Mouse (Mus musculus) kidney, embryonic 15.5 days (tissue): ENCODE results near the gene Pagr1b. TPM values are rescaled to one million over a fixed set of nuclear protein-coding genes. Genes with fewer than 3 reads are reported as not detected.

Experiments
- ATAC-seq: fragments of 200-750 bp; cut with Nextera tagmentation; replicated peaks from 2 replicates; pipeline ENCODE4 v1.8.0; 2017; ENCODE audit warnings: moderate TSS enrichment; ENCODE audit not compliant: low FRiP score
- H3K27ac ChIP-seq: fragments of 300-500 bp; sonication (generic); 2 replicates; pipeline ENCODE4 v1.5.1; 2015; ENCODE audit warnings: mild to moderate bottlenecking, inconsistent platforms
- H3K27me3 ChIP-seq: fragments of 300-500 bp; sonication (generic); 2 replicates; pipeline ENCODE4 v1.6.1; 2015; ENCODE audit warnings: inconsistent platforms
- H3K36me3 ChIP-seq: fragments of 300-500 bp; sonication (generic); 2 replicates; pipeline ENCODE4 v1.6.1; 2015; ENCODE audit warnings: inconsistent platforms
- H3K4me1 ChIP-seq: fragments of 300-500 bp; sonication (generic); 2 replicates; pipeline ENCODE4 v1.6.1; 2015; ENCODE audit warnings: inconsistent platforms
- H3K4me2 ChIP-seq: fragments of 300-500 bp; sonication (generic); 2 replicates; pipeline ENCODE4 v1.6.1; 2015; ENCODE audit warnings: moderate library complexity, mild to moderate bottlenecking, inconsistent platforms
- H3K4me3 ChIP-seq: fragments of 300-500 bp; sonication (generic); replicated peaks from 2 replicates; pipeline ENCODE4 v1.5.1; 2015; ENCODE audit warnings: mild to moderate bottlenecking, inconsistent platforms
- H3K9ac ChIP-seq: fragments of 300-500 bp; sonication (generic); 2 replicates; pipeline ENCODE4 v1.6.1; 2015; ENCODE audit warnings: mild to moderate bottlenecking, inconsistent platforms
- H3K9me3 ChIP-seq: fragments of 300-500 bp; sonication (generic); replicated peaks from 2 replicates; pipeline ENCODE4 v1.6.1; 2016; ENCODE audit warnings: inconsistent platforms
- WGBS: fragments of 180-500 bp; shearing (Covaris S2); methylation state at CpG from one replicate; pipeline ENCODE4 v1.1.7; 2015; ENCODE audit warnings: mixed read lengths; 5-methylcytosine and 5-hydroxymethylcytosine counted together
- polyA plus RNA-seq: library from polyadenylated mRNA; unstranded; fragments of >200 nt; fragmentation: Nextera tagmentation; extraction: Ambion mirVana; gene quantifications from 2 replicates; pipeline ENCODE4 v1.2.1, GENCODE M21; 2015

Gene Pagr1b
- polyA plus RNA-seq, 1 experiment from 2014 or later, result not detected

DNA sequence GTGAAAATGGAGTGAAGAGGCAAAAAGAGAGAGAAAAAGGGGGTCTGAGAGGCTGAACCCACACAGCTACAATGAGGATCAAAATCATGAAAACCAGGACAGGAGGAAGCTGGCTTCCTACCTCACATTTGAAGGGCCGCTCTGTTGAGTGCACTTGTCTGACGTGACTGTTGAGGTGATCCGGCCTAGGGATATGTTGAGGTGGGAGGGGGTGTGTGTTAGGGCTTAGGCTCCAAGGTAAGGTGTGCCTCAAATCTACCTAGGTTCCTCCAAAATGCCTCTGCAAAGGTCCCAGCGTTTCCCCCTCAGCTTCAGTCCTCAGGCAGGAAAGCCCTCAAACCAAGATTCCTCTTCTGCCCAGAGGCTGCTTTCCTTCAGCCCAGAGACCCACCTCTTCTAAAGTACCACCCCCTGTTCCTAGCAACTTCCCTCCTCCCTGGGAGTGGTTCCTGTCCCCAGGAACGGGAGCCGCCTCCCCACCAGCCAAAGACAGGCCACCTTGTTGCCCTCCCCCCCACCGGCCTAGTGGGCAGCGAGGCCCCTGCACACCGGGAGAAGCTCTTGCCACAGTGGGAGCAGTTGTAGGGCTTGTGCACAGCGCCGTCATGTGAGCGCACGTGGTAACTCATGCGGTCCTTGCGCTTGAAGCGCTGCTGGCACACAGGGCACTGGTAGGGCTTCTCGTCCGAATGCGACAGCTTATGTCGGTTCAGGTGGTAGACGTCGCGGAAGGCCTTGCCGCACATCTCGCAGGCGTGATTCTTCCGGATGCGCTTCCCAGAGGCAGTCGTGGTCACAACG, 8.7 kb upstream of the Pagr1b start:
- Histone ChIP-seq H3K9me3 (no peaks in the 10 kb centered on the region), H3K36me3 (peaks cover 53% of the 10 kb centered on the region), H3K4me3 (peak overlapping the region; percentile 77), H3K9ac (peak overlapping the region; percentile 97), H3K4me2 (peak overlapping the region; percentile 92), H3K4me1 (peaks cover 64% of the 10 kb centered on the region), H3K27me3 (no peaks in the 10 kb centered on the region), H3K27ac (peak overlapping the region; percentile 99)
- ATAC-seq, result peak; percentile 20
- WGBS, result under 1% methylated on average over 30 of the region's 30 CpGs

DNA sequence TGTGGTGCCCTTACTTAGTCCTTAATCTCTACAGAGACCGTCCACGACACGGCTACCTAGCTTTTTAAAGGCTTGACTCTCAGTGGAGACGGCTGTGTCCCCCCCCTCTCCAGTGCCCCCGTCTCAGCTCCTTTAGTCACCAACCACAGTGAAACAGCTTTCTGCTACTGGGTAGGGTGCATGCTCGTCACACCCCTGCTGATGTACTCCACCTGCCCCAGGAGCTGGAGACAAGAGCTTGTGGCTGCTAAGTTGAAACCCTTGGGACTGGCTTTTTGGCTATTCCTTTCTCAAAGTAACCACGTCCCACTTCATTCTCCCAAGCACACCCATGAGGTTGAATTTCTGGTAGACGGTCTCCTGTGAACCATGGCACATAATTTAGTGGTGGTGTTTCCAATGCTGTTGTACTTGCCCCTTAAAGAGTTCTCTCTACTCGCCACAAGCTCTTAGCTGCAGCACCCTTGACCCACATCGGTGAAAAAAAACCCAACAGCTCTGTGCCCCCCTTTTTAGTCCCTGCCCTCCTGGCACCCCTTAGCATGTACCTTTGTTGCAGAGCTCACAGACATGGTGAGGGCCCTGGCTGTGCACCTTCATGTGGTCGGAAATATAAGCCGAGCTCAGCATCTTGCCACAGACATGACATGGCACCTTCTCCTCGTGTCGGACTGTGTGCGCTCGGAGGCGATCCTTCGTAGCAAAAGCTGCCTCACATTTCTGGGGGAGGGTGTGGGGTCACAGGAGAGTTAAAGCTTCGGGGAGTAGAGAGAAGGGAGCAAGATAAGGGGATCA, 7.8 kb upstream of the Pagr1b start:
- H3K9ac ChIP-seq, result peak overlapping the region; percentile 97
- WGBS, result 22% methylated on average over 19 of the region's 19 CpGs
- no peaks in the 10 kb centered on the region for H3K27me3 ChIP-seq
- H3K4me3 ChIP-seq, result peak overlapping the region; percentile 77
- no peak for ATAC-seq
- peaks cover 44% of the 10 kb centered on the region for H3K36me3 ChIP-seq
- peak overlapping the region; percentile 92 for H3K4me2 ChIP-seq
- H3K4me1 ChIP-seq, result peaks cover 73% of the 10 kb centered on the region
- peak overlapping the region; percentile 99 for H3K27ac ChIP-seq
- H3K9me3 ChIP-seq, result no peaks in the 10 kb centered on the region

DNA sequence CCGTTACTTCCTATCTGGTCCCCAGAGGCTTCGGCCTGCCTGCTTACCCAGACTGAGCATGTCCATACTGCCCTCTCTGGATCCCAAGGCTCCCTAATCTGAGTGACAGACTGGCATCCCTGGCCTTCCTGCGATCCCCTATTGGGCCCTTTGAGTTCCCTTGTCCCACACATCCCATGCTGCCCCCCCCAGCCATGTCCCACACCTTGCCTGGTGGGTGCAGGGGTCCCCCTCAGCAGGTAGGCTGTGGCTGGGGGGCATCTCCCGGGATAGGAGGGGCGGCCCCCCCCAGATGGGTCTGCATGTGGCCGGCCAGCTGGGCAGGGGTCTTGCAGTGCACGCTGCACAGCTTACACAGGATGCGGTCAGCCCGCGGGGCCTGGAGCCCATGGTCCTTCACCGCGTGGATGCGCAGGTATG, 7.0 kb upstream of the Pagr1b start:
- H3K9ac ChIP-seq, result peak overlapping the region; percentile 97
- no peak for ATAC-seq
- H3K4me2 ChIP-seq, result peak overlapping the region; percentile 92
- peaks cover 75% of the 10 kb centered on the region for H3K4me1 ChIP-seq
- 77% methylated on average over 13 of the region's 13 CpGs for WGBS
- H3K9me3 ChIP-seq, result no peaks in the 10 kb centered on the region
- peaks cover 36% of the 10 kb centered on the region for H3K36me3 ChIP-seq
- H3K4me3 ChIP-seq, result peak overlapping the region; percentile 77
- H3K27ac ChIP-seq, result peak overlapping the region; percentile 99
- no peaks in the 10 kb centered on the region for H3K27me3 ChIP-seq

GRCm38 (mm10) chr7:127022528-127023271, 6.4 kb upstream of the Pagr1b start:
- Histone ChIP-seq H3K36me3 (peaks cover 32% of the 10 kb centered on the region), H3K9me3 (no peaks in the 10 kb centered on the region), H3K27ac (peak overlapping the region; percentile 99), H3K4me2 (peak overlapping the region; percentile 92), H3K27me3 (no peaks in the 10 kb centered on the region), H3K9ac (peak overlapping the region; percentile 97; the same call in 1 of the 2 replicates), H3K4me3 (peak overlapping the region; percentile 77; the same call in 1 of the 2 replicates), H3K4me1 (peaks cover 75% of the 10 kb centered on the region)
- WGBS, result 77% methylated on average over 7 of the region's 7 CpGs
- ATAC-seq, result no peak

- no peaks in the 10 kb centered on the region for H3K27me3 ChIP-seq
- H3K36me3 ChIP-seq, result peaks cover 32% of the 10 kb centered on the region
- H3K4me3 ChIP-seq, result peak overlapping the region; percentile 54
- H3K9me3 ChIP-seq, result no peaks in the 10 kb centered on the region
- peak overlapping the region; percentile 99 for H3K27ac ChIP-seq
- H3K4me1 ChIP-seq, result peaks cover 75% of the 10 kb centered on the region
- no peak for ATAC-seq
- H3K9ac ChIP-seq, result peak overlapping the region; percentile 62
- 49% methylated on average over 5 of the region's 5 CpGs for WGBS
- peak overlapping the region; percentile 92 for H3K4me2 ChIP-seq
Observed at GRCm38 (mm10) chr7:127021563-127022527, 5.6 kb upstream of the Pagr1b start.

DNA sequence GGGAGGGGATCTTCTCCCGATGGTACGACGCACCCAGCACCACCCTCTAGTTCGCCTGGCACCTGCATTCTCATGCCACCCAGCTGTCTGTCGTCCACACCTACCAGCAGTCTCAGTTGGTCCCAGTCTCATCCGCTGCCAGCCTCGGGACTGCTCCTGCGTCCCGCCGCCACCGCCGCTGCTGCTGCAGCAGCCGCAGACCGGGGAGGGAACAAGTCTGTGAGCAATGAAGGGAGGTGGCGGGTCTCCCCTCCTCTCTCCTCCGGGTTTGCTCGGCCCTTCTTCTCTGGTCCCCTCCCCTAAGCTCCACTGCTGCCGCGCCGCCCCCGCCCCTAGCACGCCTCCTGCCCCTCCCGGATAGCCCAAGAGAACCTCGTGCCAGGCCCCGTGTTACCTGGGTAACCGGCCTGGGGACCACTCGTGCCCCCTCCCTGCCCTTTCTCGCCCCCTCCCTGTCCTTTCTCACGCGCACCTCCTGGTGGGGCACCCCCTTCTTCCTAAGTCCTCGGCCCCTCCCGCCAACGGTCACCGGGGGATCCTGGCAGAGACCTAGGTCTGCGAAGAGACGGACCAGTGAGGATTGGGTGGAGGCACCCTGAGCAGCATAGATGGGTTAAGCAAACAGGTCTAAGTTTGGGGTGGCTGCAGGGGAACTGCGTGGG, 4.7 kb upstream of the Pagr1b start, which contains the start of the genes Gm42742 and Prrt2:
Gene Gm42742 (minus strand): TSS at position 197 of the 662 bp plus-strand sequence.
Gene Prrt2 (minus strand): TSS at position 311 of the 662 bp plus-strand sequence.
- Histone ChIP-seq H3K36me3 (peaks cover 32% of the 10 kb centered on the region), H3K4me2 (peak within 1 kb of the TSS; percentile 92), H3K4me1 (peaks cover 77% of the 10 kb centered on the region), H3K9ac (peak within 1 kb of the TSS; percentile 62), H3K9me3 (no peaks in the 10 kb centered on the region), H3K27ac (peak within 1 kb of the TSS; percentile 99), H3K27me3 (no peaks in the 10 kb centered on the region), H3K4me3 (peak within 1 kb of the TSS; percentile 54)
- ATAC-seq, result peak; percentile 18; the same call in 1 of the 2 replicates
- 1% methylated on average over 37 of the region's 37 CpGs for WGBS

DNA sequence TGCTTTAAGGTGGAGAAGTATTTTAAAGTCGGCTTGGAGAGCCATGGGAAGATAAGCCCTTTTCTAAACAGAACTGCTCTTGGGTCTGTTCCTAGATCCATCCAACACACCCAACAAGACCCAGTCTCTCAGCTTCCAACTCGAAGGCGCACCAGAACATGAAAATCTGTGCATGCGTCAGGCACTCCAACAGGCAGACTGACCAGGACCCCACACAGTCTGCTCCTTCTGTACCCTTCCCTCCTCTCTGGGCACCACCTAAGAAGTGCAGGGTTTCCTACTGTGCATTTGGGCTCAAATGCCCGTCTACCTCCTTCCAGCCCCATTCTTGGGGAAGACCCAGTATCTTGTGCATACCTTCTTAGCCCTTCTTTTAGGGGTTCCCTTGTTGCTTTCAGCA, 4.2 kb upstream of the Pagr1b start:
- H3K9me3 ChIP-seq, result no peaks in the 10 kb centered on the region
- WGBS, result 45% methylated on average over 5 of the region's 5 CpGs

DNA sequence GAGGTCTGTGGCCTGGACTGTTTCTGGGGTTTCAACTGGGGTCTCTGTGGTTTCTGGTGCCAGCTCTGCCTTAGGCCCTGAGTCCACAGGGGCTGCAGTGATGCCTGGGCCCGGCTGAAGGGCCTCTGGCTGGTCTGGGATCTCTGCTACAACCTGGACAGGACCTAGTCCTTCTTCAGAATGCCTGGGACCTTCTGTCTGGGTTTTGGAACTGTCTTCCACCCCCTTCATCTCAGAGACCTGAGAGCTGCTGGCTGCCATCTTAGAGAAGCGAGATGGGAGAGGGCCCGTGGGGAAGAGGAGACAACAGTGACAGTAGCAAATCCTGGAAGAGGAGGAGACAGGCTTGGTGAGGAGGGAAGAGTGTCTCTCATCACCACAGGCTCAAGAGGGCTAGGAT, 3.7 kb upstream of the Pagr1b start:
- Histone ChIP-seq H3K36me3 (peaks cover 41% of the 10 kb centered on the region), H3K9me3 (no peaks in the 10 kb centered on the region), H3K9ac (peak overlapping the region; percentile 21), H3K4me2 (peak overlapping the region; percentile 92), H3K27ac (peak overlapping the region; percentile 99), H3K4me3 (peak overlapping the region; percentile 54), H3K4me1 (peaks cover 87% of the 10 kb centered on the region), H3K27me3 (no peaks in the 10 kb centered on the region)
- no peak for ATAC-seq
- WGBS, result 64% methylated on average over 3 of the region's 3 CpGs

More for the DNA sequence above, 4.2 kb upstream of the Pagr1b start:
- H3K4me1 ChIP-seq, result peaks cover 82% of the 10 kb centered on the region
- H3K27me3 ChIP-seq, result no peaks in the 10 kb centered on the region
- peaks cover 36% of the 10 kb centered on the region for H3K36me3 ChIP-seq
- peak overlapping the region; percentile 62 for H3K9ac ChIP-seq
- no peak for ATAC-seq
- H3K27ac ChIP-seq, result peak overlapping the region; percentile 99
- H3K4me3 ChIP-seq, result peak overlapping the region; percentile 54
- peak overlapping the region; percentile 92 for H3K4me2 ChIP-seq

GRCm38 (mm10) chr7:127019306-127019960, 3.1 kb upstream of the Pagr1b start:
- WGBS, result 76% methylated on average over 14 of the region's 14 CpGs

More at GRCm38 (mm10) chr7:127019306-127019960, 3.1 kb upstream of the Pagr1b start:
- Histone ChIP-seq H3K4me3 (peak overlapping the region; percentile 54; the same call in 1 of the 2 replicates), H3K36me3 (peaks cover 40% of the 10 kb centered on the region), H3K4me1 (peaks cover 88% of the 10 kb centered on the region), H3K9me3 (no peaks in the 10 kb centered on the region), H3K27ac (0 out of 2 replicates have a peak overlapping the region, but pooled peaks have one; percentile 96), H3K4me2 (peak overlapping the region; percentile 92), H3K27me3 (no peaks in the 10 kb centered on the region), H3K9ac (peak overlapping the region; percentile 43; the same call in 1 of the 2 replicates)
- ATAC-seq, result no peak
